Mouse (Mus musculus) embryo, embryonic 10 days (tissue): ENCODE results near the gene Sympk.
A peak's percentile ranks its signal among the peaks of the same experiment; 100 is the strongest.

Source experiments
- DNase-seq: peaks from one replicate; pipeline ENCODE4 v3.0.0-alpha.2; 2015; ENCODE audit warnings: low spot score

The Sympk gene

GRCm38 (mm10) chr7:19024096-19024506, at the start of gene Sympk:
TSS of gene Sympk (plus strand) at chr7:19024377.
- peak; percentile 96 for DNase-seq

GRCm38 (mm10) chr7:18978381-18978780, 45.8 kb upstream of the Sympk start:
- no peak for DNase-seq

DNA sequence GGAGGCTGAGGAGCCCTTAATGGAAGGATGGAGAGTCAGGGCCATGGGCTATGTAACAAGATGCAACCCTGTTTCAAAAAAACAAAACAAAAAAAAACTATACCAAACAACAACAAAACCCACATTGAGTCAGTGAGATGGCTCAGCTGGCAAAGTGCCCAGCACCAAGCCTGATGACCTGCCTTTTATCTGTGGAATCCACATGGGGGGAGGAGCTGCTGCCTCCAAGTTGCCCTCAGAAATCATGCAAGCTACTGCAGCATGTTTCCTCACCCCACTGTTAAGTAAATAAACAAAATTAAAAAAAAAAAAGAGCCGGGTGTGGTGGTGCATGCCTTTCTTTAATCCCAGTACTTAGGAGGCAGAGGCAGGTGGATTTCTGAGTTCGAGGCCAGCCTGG, 37.7 kb upstream of the Sympk start:
- DNase-seq: no peak

GRCm38 (mm10) chr7:18987100-18987499, 37.1 kb upstream of the Sympk start, which contains the start of gene Nanos2:
TSS of gene Nanos2 (plus strand) at chr7:18987400.
- no peak for DNase-seq

DNA sequence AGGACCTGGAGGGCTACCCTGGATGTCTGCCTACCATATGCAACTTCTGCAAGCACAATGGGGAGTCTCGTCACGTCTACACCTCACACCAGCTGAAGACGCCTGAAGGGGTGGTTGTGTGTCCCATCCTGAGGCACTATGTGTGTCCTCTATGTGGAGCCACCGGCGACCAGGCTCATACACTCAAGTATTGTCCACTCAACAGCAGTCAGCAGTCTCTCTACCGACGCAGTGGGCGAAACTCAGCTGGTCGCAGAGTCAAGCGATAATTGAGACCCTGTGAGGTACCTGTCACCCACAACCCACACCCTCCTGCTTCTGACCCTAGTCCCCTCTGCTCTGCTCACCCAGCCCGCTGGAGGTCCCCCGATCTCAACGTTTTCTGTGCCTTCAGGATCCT, 36.4 kb upstream of the Sympk start:
- no peak for DNase-seq

DNA sequence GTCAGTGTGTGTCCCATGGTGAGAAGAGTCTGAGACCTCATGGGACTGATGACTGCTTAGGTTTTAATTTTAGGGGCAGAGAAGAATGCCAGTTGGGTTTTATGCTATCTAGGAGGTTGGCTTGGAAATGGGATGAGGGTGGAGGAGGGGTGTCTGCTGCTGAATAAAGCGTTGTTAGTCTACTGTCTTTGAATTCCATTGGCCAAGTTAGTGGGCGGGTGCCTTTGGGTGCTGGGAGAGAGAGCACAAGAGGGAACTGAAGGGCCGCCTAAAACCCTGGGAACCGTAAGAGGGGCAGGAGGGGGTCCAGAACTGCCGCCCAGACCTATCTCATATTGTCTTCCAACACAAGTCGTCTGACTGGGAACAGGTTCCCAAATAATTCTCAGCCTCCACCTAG, 35.4 kb upstream of the Sympk start:
- no peak for DNase-seq

GRCm38 (mm10) chr7:18989995-18990394, 34.2 kb upstream of the Sympk start:
- peak; percentile 45 for DNase-seq

- DNase-seq: peak; percentile 100
Measured at GRCm38 (mm10) chr7:18990601-18991295, 33.4 kb upstream of the Sympk start, which contains the start of gene Mypop. TSS of gene Mypop (plus strand) at chr7:18991245.

GRCm38 (mm10) chr7:18991660-18992293, 32.4 kb upstream of the Sympk start:
- DNase-seq: peak; percentile 36

DNA sequence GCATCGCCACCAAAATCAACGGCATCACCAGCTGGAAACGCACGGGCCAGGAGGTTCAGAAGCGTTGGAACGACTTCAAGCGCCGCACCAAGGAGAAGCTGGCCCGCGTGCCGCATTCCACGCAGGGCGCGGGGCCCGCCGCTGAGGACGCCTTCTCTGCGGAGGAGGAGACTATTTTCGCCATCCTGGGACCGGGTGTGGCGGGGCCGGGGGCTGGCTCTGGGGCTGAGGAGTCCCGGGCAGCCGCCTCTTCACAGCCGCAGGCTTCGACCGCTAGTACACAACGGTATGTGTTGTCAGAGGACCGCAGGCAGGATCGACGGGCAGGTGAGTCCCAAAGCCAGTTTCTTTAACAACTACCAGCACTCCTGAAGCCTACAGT, 31.9 kb upstream of the Sympk start:
- DNase-seq: no peak

GRCm38 (mm10) chr7:18993036-18993435, 31.1 kb upstream of the Sympk start:
- DNase-seq: no peak

DNA sequence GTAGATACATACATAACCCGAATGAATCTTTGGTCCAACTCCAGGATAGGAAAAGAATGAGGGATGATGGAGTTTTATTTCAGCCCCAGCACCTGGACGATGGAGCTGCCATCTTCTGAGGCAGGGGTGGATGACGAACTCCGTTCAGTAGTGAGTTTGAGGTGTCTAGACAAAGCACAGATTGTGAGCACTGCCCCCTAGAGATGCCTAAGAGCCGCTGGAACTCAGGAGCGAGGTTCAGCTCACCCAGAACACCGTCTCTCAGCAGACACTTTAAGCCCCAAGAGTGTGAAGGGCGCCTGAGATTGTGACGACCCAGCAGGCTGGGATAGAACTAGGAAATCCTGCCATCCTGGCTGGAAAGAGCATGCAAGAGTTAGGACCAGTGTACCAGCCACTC, 25.3 kb upstream of the Sympk start:
- DNase-seq: no peak

DNA sequence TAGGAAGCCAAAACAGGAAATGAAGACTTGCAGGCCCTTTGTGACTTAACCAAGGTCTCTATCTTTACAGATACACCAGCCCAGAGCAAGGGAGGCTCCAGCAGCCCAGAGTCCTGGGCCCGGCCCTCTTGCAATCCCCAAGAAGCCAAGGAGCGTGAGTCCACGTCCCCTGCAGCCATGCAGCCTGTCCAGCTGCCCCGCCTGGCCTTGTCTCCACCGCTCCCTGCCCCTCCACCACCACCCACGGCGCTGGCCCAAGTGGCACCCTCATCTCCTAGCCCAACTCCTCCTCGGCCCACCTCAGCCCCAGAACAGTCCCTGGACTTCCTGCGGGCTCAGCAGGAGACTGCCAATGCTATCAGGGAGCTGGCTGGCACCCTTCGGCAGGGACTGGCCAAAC, 23.8 kb upstream of the Sympk start:
- no peak for DNase-seq

DNA sequence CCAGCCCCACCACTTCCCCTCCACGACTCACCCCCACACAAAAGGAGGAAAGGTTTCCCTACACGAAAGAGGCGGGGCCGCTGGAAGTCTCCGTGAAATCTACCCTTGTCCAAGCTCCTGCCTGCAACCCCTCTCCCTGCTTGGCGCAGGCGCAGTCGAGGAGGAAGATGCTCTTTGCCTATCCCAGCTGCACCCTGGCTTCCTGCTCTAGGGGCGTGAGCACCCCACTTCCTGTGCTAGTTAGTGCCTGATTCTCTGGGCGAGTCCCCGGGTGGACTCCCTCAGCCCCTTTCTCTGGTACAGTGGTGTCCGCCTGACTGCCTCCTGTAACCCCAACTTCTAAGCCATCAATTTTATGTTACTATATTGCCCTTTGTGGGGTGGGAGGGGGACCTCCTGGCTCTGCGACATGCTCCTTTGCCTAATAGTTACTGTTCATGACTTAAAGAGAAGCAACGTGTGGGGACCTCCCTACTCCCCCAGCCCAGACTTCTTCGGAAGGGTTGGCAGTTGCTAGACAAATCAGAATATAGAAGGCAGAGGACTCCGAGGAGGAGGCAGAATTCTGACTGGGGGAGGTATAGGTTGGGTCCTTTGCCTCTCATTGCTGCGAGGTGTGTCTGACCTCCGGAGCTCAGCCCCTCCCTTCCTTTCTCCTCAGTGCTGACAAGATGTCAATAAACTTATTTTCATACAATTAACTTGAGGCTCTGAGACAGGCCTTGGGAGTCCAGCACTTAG, 22.9 kb upstream of the Sympk start:
- DNase-seq: peak; percentile 76

DNA sequence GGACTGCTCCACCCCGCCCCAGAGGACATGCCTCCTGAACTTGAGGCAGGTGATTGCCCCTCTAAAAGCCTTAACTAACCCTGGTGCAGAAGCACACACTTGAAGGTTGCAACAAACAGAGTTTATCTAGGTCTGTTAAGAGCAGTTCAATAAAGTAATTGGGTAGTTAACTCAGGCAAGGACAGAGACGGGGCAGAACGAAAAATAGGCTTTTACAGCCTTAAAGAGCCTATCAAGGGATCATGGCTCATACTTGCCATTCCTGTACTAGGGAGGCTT, 22.4 kb upstream of the Sympk start:
- DNase-seq: no peak

- no peak for DNase-seq
Measured at GRCm38 (mm10) chr7:19002115-19002514, 22.1 kb upstream of the Sympk start.

- peak; percentile 95 for DNase-seq
Measured at GRCm38 (mm10) chr7:19002848-19003498, 21.2 kb upstream of the Sympk start.

- DNase-seq: peak; percentile 97
Measured at GRCm38 (mm10) chr7:19003902-19004630, 20.1 kb upstream of the Sympk start, which contains the start of gene Irf2bp1. TSS of gene Irf2bp1 (plus strand) at chr7:19004044.

DNA sequence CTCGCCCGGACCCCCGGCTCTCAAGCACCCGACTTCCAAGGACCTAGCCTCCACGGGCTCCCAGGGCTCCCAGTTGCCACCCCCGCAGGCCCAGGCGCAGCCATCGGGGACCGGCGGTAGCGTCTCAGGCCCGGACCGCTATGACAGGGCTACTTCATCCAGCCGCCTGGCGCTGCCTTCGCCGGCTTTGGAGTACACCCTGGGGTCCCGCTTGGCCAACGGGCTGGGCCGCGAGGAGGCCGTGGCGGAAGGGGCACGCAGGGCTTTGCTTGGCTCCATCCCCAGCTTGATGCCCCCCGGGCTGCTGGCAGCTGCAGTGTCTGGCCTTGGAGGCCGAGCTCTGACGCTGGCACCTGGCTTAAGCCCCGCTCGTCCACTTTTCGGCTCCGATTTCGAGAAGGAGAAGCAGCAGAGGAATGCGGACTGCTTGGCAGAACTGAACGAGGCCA, 19.5 kb upstream of the Sympk start:
- DNase-seq: no peak

- DNase-seq: no peak
Measured at GRCm38 (mm10) chr7:19005417-19006121, 18.6 kb upstream of the Sympk start.

GRCm38 (mm10) chr7:19006476-19006875, 17.7 kb upstream of the Sympk start:
- DNase-seq: peak; percentile 94
